ENCODE assay signal across 8 mouse cellular contexts in genomic region chr11:101627857-101628559, GRCm38 (mm10). TPM values are rescaled to one million over a fixed set of nuclear protein-coding genes. Genes with fewer than 3 reads are reported as not detected.
A peak's percentile ranks its signal among the peaks of the same experiment; 100 is the strongest.
DNase-seq lines count a peak whose midpoint lies in the region; ATAC-seq and TF ChIP-seq lines count a peak whose summit lies in the region.

No protein-coding gene starts in this region.

- H3K4me3 ChIP-seq in embryonic facial prominence, embryonic 11.5 days (ENCODE audit: low read depth, low read length): peak overlapping the region; percentile 31
- peak overlapping the region; percentile 64 for H3K4me3 ChIP-seq in kidney, adult 2 months (ENCODE audit: insufficient read depth, low read depth, low read length)
- H3K4me3 ChIP-seq in limb, embryonic 14.5 days (replicated peaks; ENCODE audit: low read length): peak overlapping the region; percentile 56
- H3K4me3 ChIP-seq in midbrain, embryonic 16.5 days (ENCODE audit: low read depth, low read length): peak overlapping the region; percentile 75

- peak overlapping the region; percentile 89 for H3K27ac ChIP-seq in embryonic facial prominence, embryonic 11.5 days (replicated peaks; ENCODE audit: low read depth, low read length)
- H3K27ac ChIP-seq in kidney, adult 2 months (ENCODE audit: insufficient read depth, low read depth, low read length): peak overlapping the region; percentile 44
- peak overlapping the region; percentile 98 for H3K27ac ChIP-seq in limb, embryonic 14.5 days (replicated peaks; ENCODE audit: low read depth, low read length)
- peak overlapping the region; percentile 81 for H3K27ac ChIP-seq in midbrain, embryonic 16.5 days (ENCODE audit: low read length)

- H3K9ac ChIP-seq in embryonic facial prominence, embryonic 11.5 days (replicated peaks; ENCODE audit: low read length): peak overlapping the region; percentile 64
- peak overlapping the region; percentile 72 for H3K9ac ChIP-seq in limb, embryonic 14.5 days (ENCODE audit: low read depth, low read length, severe bottlenecking)
- peak overlapping the region; percentile 68 for H3K9ac ChIP-seq in midbrain, embryonic 16.5 days (ENCODE audit: low read depth, low read length)

- DNase-seq in 3134 (ENCODE audit: extremely low read depth, insufficient read length, low spot score): peak; percentile 95
- peak; percentile 95 for DNase-seq in adrenal gland, postnatal 14 days
- no peak for DNase-seq in embryonic facial prominence, embryonic 11.5 days (ENCODE audit: low spot score)
- peak; percentile 89 to 96 for DNase-seq in heart, adult 18-20 months
- DNase-seq in kidney, adult 2 months: peak; percentile 89
- DNase-seq in limb, embryonic 14.5 days (ENCODE audit: low spot score): peak; percentile 96
- peak; percentile 84 to 94 for DNase-seq in spleen, postnatal 4 days (ENCODE audit: low spot score in 2 of 2)

- no peak for TF ChIP-seq POLR2A in kidney, adult 2 months (IDR thresholded peaks at IDR 0.05; ENCODE audit: low read depth, low read length)
- TF ChIP-seq POLR2A in limb, embryonic 14.5 days (IDR thresholded peaks at IDR 0.05; ENCODE audit: borderline replicate concordance, extremely low read depth, insufficient read depth, insufficient read length): peak; percentile 56; the same call in 1 of the 2 replicates

- H3K36me3 ChIP-seq in embryonic facial prominence, embryonic 11.5 days (replicated peaks; ENCODE audit: control insufficient read depth, insufficient read depth, low read depth, low read length): no peaks in the 10 kb centered on the region
- no peaks in the 10 kb centered on the region for H3K36me3 ChIP-seq in kidney, adult 2 months (ENCODE audit: control insufficient read depth, insufficient read depth, low read length)
- peaks cover 10% of the 10 kb centered on the region; the same call in 1 of the 2 replicates for H3K36me3 ChIP-seq in limb, embryonic 14.5 days (ENCODE audit: control insufficient read depth, insufficient read depth, low read length)
- no peaks in the 10 kb centered on the region for H3K36me3 ChIP-seq in midbrain, embryonic 16.5 days (ENCODE audit: control insufficient read depth, insufficient read depth, low read length)

- H3K4me2 ChIP-seq in embryonic facial prominence, embryonic 11.5 days (ENCODE audit: low read depth, low read length): peak overlapping the region; percentile 50
- peak overlapping the region; percentile 70 for H3K4me2 ChIP-seq in limb, embryonic 14.5 days (replicated peaks; ENCODE audit: low read depth, low read length, severe bottlenecking)
- H3K4me2 ChIP-seq in midbrain, embryonic 16.5 days (ENCODE audit: low read length): peak overlapping the region; percentile 99

- no peak for TF ChIP-seq CTCF in kidney, adult 2 months (conservative IDR thresholded peaks at IDR 0.05; ENCODE audit: insufficient read depth, insufficient read length, low read depth, low read length)

- no peak; the same call in none of the 2 replicates for ATAC-seq in embryonic facial prominence, embryonic 11.5 days (replicated peaks; ENCODE audit: insufficient number of reproducible peaks, low FRiP score, low TSS enrichment, low read depth)
- peak; percentile 44 for ATAC-seq in limb, embryonic 14.5 days (ENCODE audit: low FRiP score, low read depth)
- no peak; the same call in none of the 2 replicates for ATAC-seq in midbrain, embryonic 16.5 days

- no peaks in the 10 kb centered on the region for H3K4me1 ChIP-seq in embryonic facial prominence, embryonic 11.5 days (ENCODE audit: control insufficient read depth, insufficient read depth, low read length)
- H3K4me1 ChIP-seq in kidney, adult 2 months (ENCODE audit: control insufficient read depth, insufficient read depth, low read length): no peaks in the 10 kb centered on the region
- H3K4me1 ChIP-seq in limb, embryonic 14.5 days (ENCODE audit: control insufficient read depth, insufficient read depth, low read length): no peaks in the 10 kb centered on the region
- peaks cover 8% of the 10 kb centered on the region for H3K4me1 ChIP-seq in midbrain, embryonic 16.5 days (ENCODE audit: control insufficient read depth, insufficient read depth, low read length)

- H3K27me3 ChIP-seq in embryonic facial prominence, embryonic 11.5 days (ENCODE audit: control insufficient read depth, insufficient read depth, low read length): no peaks in the 10 kb centered on the region
- H3K27me3 ChIP-seq in kidney, adult 2 months (replicated peaks; ENCODE audit: control insufficient read depth, insufficient read depth, low read length): no peaks in the 10 kb centered on the region
- no peaks in the 10 kb centered on the region for H3K27me3 ChIP-seq in limb, embryonic 14.5 days (ENCODE audit: control insufficient read depth, insufficient read depth, low read length)
- no peaks in the 10 kb centered on the region for H3K27me3 ChIP-seq in midbrain, embryonic 16.5 days (ENCODE audit: control insufficient read depth, insufficient read depth, low read depth, low read length)

- under 1% methylated on average over 33 of the region's 33 CpGs for WGBS in embryonic facial prominence, embryonic 11.5 days
- under 1% methylated on average over 33 of the region's 33 CpGs for WGBS in kidney, adult 2 months
- 1% methylated on average over 33 of the region's 33 CpGs for WGBS in limb, embryonic 14.5 days
- WGBS in midbrain, embryonic 16.5 days: under 1% methylated on average over 33 of the region's 33 CpGs

- no peaks in the 10 kb centered on the region for H3K9me3 ChIP-seq in embryonic facial prominence, embryonic 11.5 days (replicated peaks; ENCODE audit: control insufficient read depth, low read length)
- H3K9me3 ChIP-seq in limb, embryonic 14.5 days (ENCODE audit: control insufficient read depth, low read length): no peaks in the 10 kb centered on the region
- H3K9me3 ChIP-seq in midbrain, embryonic 16.5 days (replicated peaks; ENCODE audit: control insufficient read depth, low read length, poor library complexity, severe bottlenecking): no peaks in the 10 kb centered on the region

RNA-seq across cellular contexts. Expression of gene Rdm1, which starts 1.0 kb away (rescaled TPM):
- total RNA-seq in adrenal gland, postnatal 14 days (2021): 22.9 and 26.6 TPM in 2 replicates
- polyA plus RNA-seq in embryonic facial prominence, embryonic 11.5 days (2014; fragmentation: Nextera tagmentation; extraction: Ambion mirVana): 37.3 and 43.0 TPM in 2 replicates
- 10 to 100 TPM; 43.7 to 52.3 TPM for total RNA-seq in heart, adult 18-20 months (2021)
- polyA plus RNA-seq in kidney, adult 2 months (2012; rRNA removed): 41.0 and 45.7 TPM in 2 replicates
- polyA plus RNA-seq in limb, embryonic 14.5 days (2012; rRNA removed): 35.5 and 36.0 TPM in 2 replicates
- polyA plus RNA-seq in limb, embryonic 14.5 days (2014; fragmentation: Nextera tagmentation; extraction: Ambion mirVana): 39.2 and 39.4 TPM in 2 replicates
- polyA plus RNA-seq in midbrain, embryonic 16.5 days (2015; fragmentation: Nextera tagmentation; extraction: Ambion mirVana): 10.6 and 10.7 TPM in 2 replicates

RNA-seq across cellular contexts. Expression of gene Gm11634, which starts 29.0 kb away (rescaled TPM):
- not detected in 2 replicates for total RNA-seq in adrenal gland, postnatal 14 days (2021)
- polyA plus RNA-seq in embryonic facial prominence, embryonic 11.5 days (2014; fragmentation: Nextera tagmentation; extraction: Ambion mirVana): not detected in 2 replicates
- total RNA-seq in heart, adult 18-20 months (2021): not detected
- not detected in 2 replicates for polyA plus RNA-seq in kidney, adult 2 months (2012; rRNA removed)
- polyA plus RNA-seq in limb, embryonic 14.5 days (2012; rRNA removed): not detected in 2 replicates
- polyA plus RNA-seq in limb, embryonic 14.5 days (2014; fragmentation: Nextera tagmentation; extraction: Ambion mirVana): not detected in 2 replicates
- not detected in 2 replicates for polyA plus RNA-seq in midbrain, embryonic 16.5 days (2015; fragmentation: Nextera tagmentation; extraction: Ambion mirVana)

RNA-seq across cellular contexts. Expression of gene Arl4d, which starts 37.3 kb away (rescaled TPM):
- total RNA-seq in adrenal gland, postnatal 14 days (2021): 12.6 and 15.6 TPM in 2 replicates
- 2.8 and 4.3 TPM in 2 replicates for polyA plus RNA-seq in embryonic facial prominence, embryonic 11.5 days (2014; fragmentation: Nextera tagmentation; extraction: Ambion mirVana)
- 10 to 100 TPM; 19.6 to 22.5 TPM for total RNA-seq in heart, adult 18-20 months (2021)
- 23.1 and 27.2 TPM in 2 replicates for polyA plus RNA-seq in kidney, adult 2 months (2012; rRNA removed)
- polyA plus RNA-seq in limb, embryonic 14.5 days (2012; rRNA removed): 3.0 and 4.2 TPM in 2 replicates
- 2.5 and 3.6 TPM in 2 replicates for polyA plus RNA-seq in limb, embryonic 14.5 days (2014; fragmentation: Nextera tagmentation; extraction: Ambion mirVana)
- 6.2 and 6.8 TPM in 2 replicates for polyA plus RNA-seq in midbrain, embryonic 16.5 days (2015; fragmentation: Nextera tagmentation; extraction: Ambion mirVana)

RNA-seq across cellular contexts. Expression of gene Tmem106a, which starts 46.0 kb away (rescaled TPM):
- 9.6 and 11.0 TPM in 2 replicates for total RNA-seq in adrenal gland, postnatal 14 days (2021)
- polyA plus RNA-seq in embryonic facial prominence, embryonic 11.5 days (2014; fragmentation: Nextera tagmentation; extraction: Ambion mirVana): 2.0 and 2.4 TPM in 2 replicates
- 1 to 10 TPM; 3.2 to 5.9 TPM for total RNA-seq in heart, adult 18-20 months (2021)
- polyA plus RNA-seq in kidney, adult 2 months (2012; rRNA removed): 392 and 429 TPM in 2 replicates
- polyA plus RNA-seq in limb, embryonic 14.5 days (2012; rRNA removed): 9.3 and 11.6 TPM in 2 replicates
- polyA plus RNA-seq in limb, embryonic 14.5 days (2014; fragmentation: Nextera tagmentation; extraction: Ambion mirVana): 3.8 and 5.4 TPM in 2 replicates
- polyA plus RNA-seq in midbrain, embryonic 16.5 days (2015; fragmentation: Nextera tagmentation; extraction: Ambion mirVana): 2.2 and 3.2 TPM in 2 replicates

Comparison
In these comparisons a context has a peak if more than half of its experiments do, and no peak if none do; other contexts are left out.
1. H3K27ac ChIP-seq: peak in every context shown above with its lines; median percentile 98 in limb, embryonic 14.5 days; 89 in embryonic facial prominence, embryonic 11.5 days; 81 in midbrain, embryonic 16.5 days; 44 in kidney, adult 2 months.